Mouse (Mus musculus): ENCODE results near the gene Rsbn1.
A peak's percentile ranks its signal among the peaks of the same experiment; 100 is the strongest.

Rsbn1 gene

GRCm38 (mm10) chr3:103944794-103945562 is 31.1 kb downstream of the Rsbn1 start:
- DNase-seq (ENCODE audit: low spot score in 2 of 2): no peak

- DNase-seq (ENCODE audit: low spot score in 2 of 2): peak; percentile 14 to 15
These were observed 34.7 kb downstream of the Rsbn1 start for GRCm38 (mm10) chr3:103948666-103949065.

GRCm38 (mm10) chr3:103960622-103961021 is 46.7 kb downstream of the Rsbn1 start:
- DNase-seq (ENCODE audit: low spot score in 2 of 2): no peak

- no peak for DNase-seq (ENCODE audit: low spot score in 2 of 2)
These were observed 53.3 kb downstream of the Rsbn1 start for GRCm38 (mm10) chr3:103967231-103967630.

- DNase-seq (ENCODE audit: low spot score in 2 of 2): peak; percentile 85 to 87
These were observed 54.2 kb downstream of the Rsbn1 start, which contains the start of gene Phtf1 for GRCm38 (mm10) chr3:103967861-103968691. Gene Phtf1 (plus strand): TSS chr3:103968110.

GRCm38 (mm10) chr3:103968701-103969100 is 54.8 kb downstream of the Rsbn1 start:
- peak in 1 of 2 experiments; percentile 34 for DNase-seq (ENCODE audit: low spot score in 2 of 2)

- DNase-seq (ENCODE audit: low spot score in 2 of 2): no peak
These were observed 57.2 kb downstream of the Rsbn1 start for GRCm38 (mm10) chr3:103971157-103971556.

GRCm38 (mm10) chr3:103984556-103984955 is 70.6 kb downstream of the Rsbn1 start:
- DNase-seq (ENCODE audit: low spot score in 2 of 2): no peak

GRCm38 (mm10) chr3:103985194-103985593 is 71.3 kb downstream of the Rsbn1 start:
- DNase-seq (ENCODE audit: low spot score in 2 of 2): no peak

GRCm38 (mm10) chr3:103987831-103988432 is 74.0 kb downstream of the Rsbn1 start:
- no peak for DNase-seq (ENCODE audit: low spot score in 2 of 2)

- no peak for DNase-seq (ENCODE audit: low spot score in 2 of 2)
These were observed 75.4 kb downstream of the Rsbn1 start for GRCm38 (mm10) chr3:103989352-103989751.

GRCm38 (mm10) chr3:103991271-103991670 is 77.4 kb downstream of the Rsbn1 start:
- no peak for DNase-seq (ENCODE audit: low spot score in 2 of 2)

- no peak for DNase-seq (ENCODE audit: low spot score in 2 of 2)
These were observed 84.8 kb downstream of the Rsbn1 start for GRCm38 (mm10) chr3:103998724-103999123.

- no peak for DNase-seq (ENCODE audit: low spot score in 2 of 2)
These were observed 93.1 kb downstream of the Rsbn1 start for GRCm38 (mm10) chr3:104006896-104007466.

GRCm38 (mm10) chr3:104007479-104007878 is 93.6 kb downstream of the Rsbn1 start:
- DNase-seq (ENCODE audit: low spot score in 2 of 2): no peak

- no peak for DNase-seq (ENCODE audit: low spot score in 2 of 2)
These were observed 96.2 kb downstream of the Rsbn1 start for GRCm38 (mm10) chr3:104009924-104010662.

GRCm38 (mm10) chr3:104011972-104012371 is 98.1 kb downstream of the Rsbn1 start:
- DNase-seq (ENCODE audit: low spot score in 2 of 2): no peak
